Mouse (Mus musculus): ENCODE measurements around the gene Hyal6. TPM values are rescaled to one million over a fixed set of nuclear protein-coding genes. Genes with fewer than 3 reads are reported as not detected.
A peak's percentile ranks its signal among the peaks of the same experiment; 100 is the strongest.

The Hyal6 gene
- polyA plus RNA-seq (2012; rRNA removed) = not detected in 2 replicates

DNA sequence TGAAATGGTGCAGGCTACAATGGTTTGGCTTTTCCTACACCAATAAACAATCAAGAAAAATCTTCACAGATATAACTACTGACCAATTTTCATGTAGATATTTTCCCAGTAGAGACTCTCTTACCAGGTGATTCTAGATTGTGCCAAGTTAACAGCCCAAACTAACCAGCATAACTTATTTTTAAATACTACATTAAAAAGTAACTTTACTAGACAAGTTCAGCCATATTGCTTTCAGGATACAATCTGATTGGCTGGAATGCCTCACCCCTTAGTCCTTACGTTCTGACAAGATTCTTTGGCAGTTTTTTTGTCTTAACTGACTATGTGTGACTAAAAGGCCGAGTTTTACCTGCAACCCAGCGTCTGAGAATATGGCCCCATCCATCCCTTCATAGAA is at the start of gene Hyal6:
TSS of gene Hyal6 (plus strand) at position 301 of the 400 bp plus-strand sequence.
- no peak for DNase-seq (ENCODE audit: extremely low spot score in 1 of 2, low spot score in 1 of 2)

DNA sequence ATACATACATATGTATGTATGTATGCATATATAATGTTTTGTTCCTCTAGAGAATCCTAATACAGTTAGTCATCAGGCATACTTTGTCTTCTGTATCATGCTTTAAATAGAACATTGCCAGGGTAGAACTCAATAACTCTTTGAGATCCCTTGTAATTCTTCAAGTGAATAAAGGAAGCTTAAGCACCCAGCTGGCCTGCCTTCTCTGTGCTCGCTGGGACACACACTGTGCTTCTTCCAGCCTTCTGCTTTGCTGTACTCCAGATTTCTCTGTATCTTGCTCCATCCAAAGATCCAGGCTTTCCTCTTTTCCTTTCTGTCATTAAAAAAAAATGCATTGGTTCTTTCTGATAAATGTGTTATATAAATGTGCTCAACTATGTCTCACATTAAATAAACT is 45.2 kb upstream of the Hyal6 start:
- no peak for DNase-seq (ENCODE audit: extremely low spot score in 1 of 2, low spot score in 1 of 2)

DNA sequence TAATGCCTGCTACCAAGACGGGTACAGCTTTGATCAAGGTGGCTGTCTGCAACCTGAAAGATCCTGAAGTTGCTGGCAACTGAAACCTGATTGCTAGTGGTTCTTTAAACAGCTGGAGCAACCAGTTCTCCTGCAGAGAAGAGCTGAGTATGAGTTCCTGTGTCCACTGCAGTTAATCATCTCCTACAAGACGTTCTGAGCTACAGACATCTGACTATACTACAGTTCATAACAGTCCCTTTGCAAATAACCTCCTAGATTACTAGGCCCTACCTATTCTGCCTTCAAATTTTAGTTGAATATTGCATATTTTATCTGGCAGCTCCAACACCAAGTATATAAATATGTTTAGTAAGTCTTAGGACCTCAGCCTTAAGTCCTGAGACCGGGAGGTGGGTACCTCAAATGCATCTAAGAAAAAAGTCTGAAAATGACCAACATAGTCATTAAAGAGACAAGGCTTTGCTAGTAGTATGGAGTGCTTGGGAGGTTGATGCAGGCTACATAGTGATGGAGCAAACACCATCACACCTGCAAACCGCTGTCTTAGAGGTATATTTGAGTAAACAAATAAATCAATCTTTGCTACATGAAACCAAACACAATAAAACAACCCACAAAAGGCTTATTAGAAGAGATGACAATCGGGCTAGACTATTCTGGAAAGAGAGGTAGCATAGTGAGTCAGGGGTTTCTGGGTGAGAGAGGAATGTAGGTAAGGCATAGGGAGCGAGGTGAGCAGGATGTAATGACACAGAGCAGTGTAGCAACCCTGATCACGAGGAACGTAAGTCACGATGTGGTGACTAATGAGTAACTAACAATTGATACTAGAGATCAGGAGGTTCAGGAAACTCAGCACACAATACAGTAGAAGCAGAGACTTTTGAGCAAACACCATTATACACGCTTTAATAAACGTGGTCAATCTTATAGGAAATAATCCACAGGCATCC is 38.3 kb upstream of the Hyal6 start:
- DNase-seq (ENCODE audit: extremely low spot score in 1 of 2, low spot score in 1 of 2) = no peak

DNA sequence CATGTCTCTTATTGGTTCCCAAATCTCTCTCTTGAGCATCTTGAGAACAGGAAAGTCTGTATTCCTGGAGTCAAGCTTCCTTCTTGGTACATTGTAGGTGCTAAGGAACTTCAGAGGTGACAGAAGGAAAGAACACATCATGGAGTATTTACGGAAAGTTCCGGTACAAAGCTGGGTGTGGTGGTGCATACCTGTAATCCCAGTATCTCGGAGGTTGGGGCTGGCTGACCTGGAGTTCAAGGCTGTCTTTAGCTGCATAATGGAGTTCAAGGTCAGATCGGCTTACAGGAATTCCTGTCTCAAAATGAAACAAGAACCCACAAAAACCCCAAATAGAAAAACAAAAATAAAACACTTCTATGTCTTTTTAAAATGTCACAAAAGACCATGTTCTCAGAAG is 36.9 kb upstream of the Hyal6 start:
- DNase-seq (ENCODE audit: extremely low spot score in 1 of 2, low spot score in 1 of 2) = no peak

DNA sequence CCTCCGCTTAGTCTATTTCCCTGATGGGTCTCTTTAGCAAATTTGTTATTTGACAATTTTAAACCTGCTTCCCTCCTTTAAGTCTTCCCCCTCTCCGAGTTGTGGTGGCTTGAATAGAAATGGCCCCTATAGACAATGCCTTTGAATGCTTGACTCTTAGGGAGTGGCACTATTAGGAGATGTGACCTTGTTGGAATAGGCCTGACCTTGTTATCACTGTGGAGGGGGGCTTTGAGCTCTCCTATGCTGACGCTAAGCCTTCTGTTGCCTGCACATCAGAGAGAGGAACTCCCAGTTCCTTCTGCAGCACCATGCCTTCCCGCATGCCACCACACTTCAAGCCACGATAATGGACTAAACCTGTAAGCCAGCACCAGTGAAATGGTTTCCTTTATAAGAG is 35.8 kb upstream of the Hyal6 start:
- DNase-seq (ENCODE audit: extremely low spot score in 1 of 2, low spot score in 1 of 2) = no peak

DNA sequence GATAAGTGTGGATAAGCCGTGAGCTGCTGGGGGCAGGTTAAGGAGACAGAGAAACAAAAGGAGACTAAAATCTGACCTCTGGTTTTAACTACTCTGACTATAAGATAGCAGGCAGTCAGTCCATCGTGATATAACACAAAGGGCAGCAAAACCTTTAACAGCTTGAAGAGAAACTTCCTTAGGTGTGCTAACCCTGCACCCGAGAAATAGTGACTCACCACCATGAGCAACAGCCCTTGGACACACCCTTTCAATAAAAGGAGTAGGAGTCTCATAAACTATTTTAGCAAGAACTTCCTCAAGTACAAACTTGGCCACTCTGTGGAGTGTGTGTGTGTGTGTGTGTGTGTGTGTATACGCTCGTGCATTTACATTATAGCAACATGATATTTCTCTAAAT is 26.0 kb upstream of the Hyal6 start:
- DNase-seq (ENCODE audit: extremely low spot score in 1 of 2, low spot score in 1 of 2) = no peak

DNA sequence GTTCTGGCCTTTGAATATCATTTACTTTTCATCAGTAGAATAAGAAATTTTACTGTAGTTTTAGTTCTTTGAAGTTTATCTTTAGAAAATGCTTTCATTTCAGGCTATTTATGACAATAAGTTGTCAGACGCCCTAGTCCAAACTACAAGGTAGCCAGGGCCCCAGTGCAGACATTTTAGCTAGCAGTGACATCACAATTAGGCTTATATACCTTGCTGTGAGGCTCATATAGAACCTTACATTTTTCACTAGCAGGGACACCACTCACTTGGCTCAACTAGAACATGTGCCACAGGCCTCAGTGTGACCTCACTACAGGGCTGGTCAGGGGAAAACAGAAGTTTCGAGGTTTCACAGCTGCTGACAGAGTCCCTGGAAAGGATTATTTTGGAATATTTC is 25.5 kb upstream of the Hyal6 start:
- no peak for DNase-seq (ENCODE audit: extremely low spot score in 1 of 2, low spot score in 1 of 2)

DNA sequence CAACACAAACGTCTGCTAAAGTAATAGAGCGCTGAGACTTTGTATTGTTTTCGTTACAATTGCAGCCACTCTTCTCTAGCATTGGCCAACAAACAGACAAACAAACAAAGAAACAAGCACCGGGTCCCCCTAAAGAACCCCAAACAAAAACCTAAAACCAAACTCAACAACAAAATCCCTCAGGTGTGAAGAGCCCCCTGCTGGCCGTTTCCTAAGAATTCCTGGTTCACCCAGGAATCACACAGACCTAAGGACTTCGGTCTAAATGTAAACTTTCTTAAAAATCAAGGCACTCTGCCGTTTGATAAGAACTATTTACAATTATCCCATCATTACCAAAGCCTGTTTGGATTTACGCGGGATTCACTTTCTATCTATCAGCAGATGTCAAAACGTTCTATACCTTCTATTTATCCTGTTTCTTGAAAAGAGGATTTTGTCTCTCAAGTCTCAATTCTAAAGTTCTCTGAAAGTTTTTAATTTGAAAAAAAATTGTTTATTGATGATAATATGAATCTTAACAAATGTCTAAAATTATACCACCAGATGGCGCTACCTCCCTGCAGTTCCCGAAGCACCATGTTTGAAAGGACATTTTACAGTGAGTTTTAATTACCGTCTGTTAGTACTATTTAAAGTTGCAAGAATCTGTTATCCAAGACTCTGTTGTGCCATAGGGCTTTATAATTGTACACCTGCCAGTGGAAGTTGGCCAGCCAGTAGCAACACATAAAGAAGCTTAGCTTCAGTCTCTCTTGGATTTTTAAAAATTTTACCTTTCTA is 11.5 kb upstream of the Hyal6 start:
- DNase-seq (ENCODE audit: extremely low spot score in 1 of 2, low spot score in 1 of 2) = peak; percentile 3 to 72

DNA sequence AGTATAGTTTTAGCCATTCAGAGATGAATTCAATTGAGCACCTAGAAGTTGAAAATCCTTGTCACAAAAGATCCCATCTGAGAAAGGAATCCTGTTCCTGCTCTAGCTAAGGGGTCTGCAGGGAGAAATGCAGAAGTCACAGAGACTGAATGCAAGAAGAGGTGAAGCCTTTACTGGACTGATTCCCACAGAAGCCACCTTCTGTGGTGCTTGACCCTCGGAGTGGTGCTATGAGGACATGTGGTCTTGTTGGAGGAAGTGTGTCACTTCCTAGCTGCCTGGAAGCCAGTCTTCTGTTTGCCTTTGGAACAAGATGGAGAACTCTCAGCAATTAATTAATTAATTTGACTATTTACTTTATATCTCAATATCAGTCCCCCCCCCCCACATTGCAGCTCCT is 4.9 kb upstream of the Hyal6 start:
- DNase-seq (ENCODE audit: extremely low spot score in 1 of 2, low spot score in 1 of 2) = no peak

DNA sequence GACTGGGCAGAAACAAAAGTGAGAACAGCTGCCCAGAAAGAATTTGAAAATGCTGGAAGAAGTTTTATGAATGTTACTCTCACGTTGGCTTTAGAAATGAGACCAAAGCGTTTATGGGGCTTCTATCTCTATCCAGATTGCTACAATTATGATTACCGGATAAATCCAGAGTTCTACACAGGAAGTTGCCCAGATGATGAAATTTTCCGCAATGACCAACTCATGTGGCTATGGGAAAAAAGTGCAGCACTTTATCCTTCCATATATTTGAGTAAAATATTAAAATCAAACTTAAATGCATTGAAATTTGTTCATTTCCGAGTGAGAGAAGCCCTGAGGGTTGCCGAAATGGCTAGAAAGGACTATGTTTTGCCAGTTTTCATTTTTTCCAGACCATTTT is 1.5 kb downstream of the Hyal6 start:
- DNase-seq (ENCODE audit: extremely low spot score in 1 of 2, low spot score in 1 of 2) = no peak

DNA sequence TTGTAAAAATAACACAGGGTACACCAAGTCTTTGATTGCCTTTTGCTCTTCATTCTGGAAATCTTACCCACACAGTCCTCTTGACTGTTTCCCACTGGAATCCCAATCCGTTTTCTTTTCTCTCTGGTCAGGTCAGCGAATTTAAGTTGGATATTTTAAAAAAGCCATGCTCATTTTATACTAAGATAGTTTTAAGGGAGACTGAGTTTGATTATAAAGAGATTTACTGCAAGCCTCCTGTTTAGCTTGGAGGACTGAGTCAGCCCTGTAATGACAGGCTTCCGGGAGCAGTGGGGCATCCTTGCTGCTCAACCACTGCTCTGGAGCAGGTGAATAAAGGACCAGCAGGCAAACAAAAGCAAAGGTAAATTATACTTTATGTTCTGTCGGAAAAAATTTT is 15.0 kb downstream of the Hyal6 start, which contains the start of gene Hyal4:
TSS of gene Hyal4 (plus strand) at position 301 of the 400 bp plus-strand sequence.
- DNase-seq (ENCODE audit: extremely low spot score in 1 of 2, low spot score in 1 of 2) = no peak

DNA sequence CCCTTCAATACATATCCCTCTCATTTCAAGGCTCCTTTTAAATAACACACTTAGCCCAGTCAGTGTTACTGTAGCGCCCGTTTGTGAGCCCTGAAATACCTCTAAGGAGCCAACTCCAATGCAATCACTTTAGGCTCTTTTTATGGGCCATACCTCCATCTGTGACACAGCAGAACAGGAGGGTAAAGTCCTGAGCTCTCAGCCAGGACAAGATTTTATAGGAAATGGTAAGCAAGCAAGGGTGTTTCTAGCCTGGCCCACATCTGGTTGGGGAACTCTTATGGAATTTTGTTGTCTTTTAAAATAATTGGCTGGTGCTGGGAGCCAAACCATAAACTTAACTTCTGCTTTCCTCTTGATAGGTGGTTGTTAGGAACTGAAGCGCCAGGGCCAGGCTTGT is 26.2 kb downstream of the Hyal6 start:
- DNase-seq (ENCODE audit: extremely low spot score in 1 of 2, low spot score in 1 of 2) = no peak

DNA sequence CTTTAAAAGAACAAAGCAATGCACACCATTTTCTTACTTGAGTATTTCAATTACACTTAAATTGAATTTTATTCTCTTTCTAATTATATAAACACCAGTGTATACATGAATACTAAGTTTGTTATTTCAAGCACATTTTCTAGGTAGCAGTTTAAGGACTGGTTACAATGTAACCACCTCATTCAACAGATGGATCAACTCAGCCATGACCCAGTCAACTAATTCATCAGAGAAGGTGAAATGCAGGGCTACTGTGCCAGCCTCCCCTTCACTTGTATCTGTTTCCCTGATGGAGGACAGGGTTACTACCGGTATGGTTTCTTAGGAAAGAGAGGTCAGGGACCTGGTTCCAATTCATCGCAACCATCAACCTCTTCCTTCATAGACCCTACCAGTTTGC is 33.2 kb downstream of the Hyal6 start:
- no peak for DNase-seq (ENCODE audit: extremely low spot score in 1 of 2, low spot score in 1 of 2)

DNA sequence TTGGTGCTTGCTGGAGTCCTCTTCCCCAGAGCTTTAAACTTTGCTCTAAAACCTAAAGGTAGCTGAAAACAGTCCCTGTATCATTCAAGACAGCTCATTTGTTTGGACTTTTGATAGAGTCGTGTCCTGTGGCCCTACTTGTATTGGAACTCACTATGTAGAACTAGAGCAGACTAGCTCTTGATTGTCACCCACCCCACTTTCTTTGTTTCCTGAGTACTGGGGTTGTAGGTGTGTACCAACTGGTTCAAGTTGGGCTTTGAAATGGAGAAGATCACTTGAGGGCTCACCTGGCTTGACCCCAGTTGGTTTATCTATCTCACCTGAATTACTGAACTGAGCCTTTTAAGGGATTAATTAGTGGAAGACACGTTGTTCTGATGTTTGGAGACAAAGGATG is 46.1 kb downstream of the Hyal6 start:
- no peak for DNase-seq (ENCODE audit: extremely low spot score in 1 of 2, low spot score in 1 of 2)

DNA sequence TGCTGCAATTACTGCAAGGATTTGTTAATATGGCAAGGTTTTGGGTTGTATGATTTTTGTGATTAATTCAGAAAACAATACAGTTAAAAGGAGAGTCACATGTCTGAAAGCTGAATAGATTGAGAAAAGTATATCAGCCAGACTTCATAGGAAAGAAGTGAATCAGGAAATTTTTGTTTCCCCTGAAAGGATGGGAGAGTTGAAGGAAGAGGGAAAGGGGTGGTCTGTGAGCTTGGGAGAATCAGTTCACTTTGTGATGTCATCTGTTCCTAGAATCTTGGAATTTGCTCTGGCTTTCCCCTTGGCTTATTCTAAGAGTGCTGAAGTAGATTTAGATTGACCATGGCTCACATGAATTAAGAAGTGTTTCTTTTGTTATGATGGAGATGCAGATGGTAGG is 57.8 kb downstream of the Hyal6 start, which contains the start of gene Spam1:
TSS of gene Spam1 (plus strand) at position 301 of the 400 bp plus-strand sequence.
- no peak for DNase-seq (ENCODE audit: extremely low spot score in 1 of 2, low spot score in 1 of 2)

Other genes starting within 250 kb of the Hyal6 start
- 1.6 and 1.7 TPM in 2 replicates for gene Iqub, start 218.2 kb upstream of the Hyal6 start, polyA plus RNA-seq (2012; rRNA removed)
- gene Ndufa5, start 205.2 kb upstream of the Hyal6 start, polyA plus RNA-seq (2012; rRNA removed) = 88.3 and 115 TPM in 2 replicates
- gene Asb15, start 205.1 kb upstream of the Hyal6 start, polyA plus RNA-seq (2012; rRNA removed) = 0.02 and 0.04 TPM in 2 replicates
- not detected in 2 replicates for gene Lmod2, start 135.5 kb upstream of the Hyal6 start, polyA plus RNA-seq (2012; rRNA removed)
- 55.3 and 57.4 TPM in 2 replicates for gene Wasl, start 68.2 kb upstream of the Hyal6 start, polyA plus RNA-seq (2012; rRNA removed)
- gene Hyal4, start 15.1 kb downstream of the Hyal6 start, polyA plus RNA-seq (2012; rRNA removed) = not detected in 2 replicates
- not detected in 2 replicates for gene Spam1, start 57.9 kb downstream of the Hyal6 start, polyA plus RNA-seq (2012; rRNA removed)
- not detected in 2 replicates for gene Hyal5, start 124.8 kb downstream of the Hyal6 start, polyA plus RNA-seq (2012; rRNA removed)
- 29.3 and 29.8 TPM in 2 replicates for gene Tmem229a, start 223.1 kb downstream of the Hyal6 start, polyA plus RNA-seq (2012; rRNA removed)